Mouse (Mus musculus) neutrophil, adult 5-6 weeks (primary cell): ENCODE data around the gene Abhd10. TPM values are rescaled to one million over a fixed set of nuclear protein-coding genes. Genes with fewer than 3 reads are reported as not detected.

Source experiments
- ATAC-seq: fragments of 151-379, 151-347 bp; 2 replicates; pipeline ENCODE4 v1.8.0; 2017; ENCODE audit warnings: mild to moderate bottlenecking, moderate TSS enrichment; ENCODE audit not compliant: insufficient number of reproducible peaks, poor library complexity, low FRiP score, severe bottlenecking; ENCODE audit errors: extremely low read depth
- total RNA-seq: library from RNA; stranded (forward); fragments of 200-1000 nt; gene quantifications from 2 replicates; pipeline ENCODE4 v1.2.3, GENCODE M21; 2017

Abhd10 gene
- 21.4 and 21.6 TPM in 2 replicates for total RNA-seq

DNA sequence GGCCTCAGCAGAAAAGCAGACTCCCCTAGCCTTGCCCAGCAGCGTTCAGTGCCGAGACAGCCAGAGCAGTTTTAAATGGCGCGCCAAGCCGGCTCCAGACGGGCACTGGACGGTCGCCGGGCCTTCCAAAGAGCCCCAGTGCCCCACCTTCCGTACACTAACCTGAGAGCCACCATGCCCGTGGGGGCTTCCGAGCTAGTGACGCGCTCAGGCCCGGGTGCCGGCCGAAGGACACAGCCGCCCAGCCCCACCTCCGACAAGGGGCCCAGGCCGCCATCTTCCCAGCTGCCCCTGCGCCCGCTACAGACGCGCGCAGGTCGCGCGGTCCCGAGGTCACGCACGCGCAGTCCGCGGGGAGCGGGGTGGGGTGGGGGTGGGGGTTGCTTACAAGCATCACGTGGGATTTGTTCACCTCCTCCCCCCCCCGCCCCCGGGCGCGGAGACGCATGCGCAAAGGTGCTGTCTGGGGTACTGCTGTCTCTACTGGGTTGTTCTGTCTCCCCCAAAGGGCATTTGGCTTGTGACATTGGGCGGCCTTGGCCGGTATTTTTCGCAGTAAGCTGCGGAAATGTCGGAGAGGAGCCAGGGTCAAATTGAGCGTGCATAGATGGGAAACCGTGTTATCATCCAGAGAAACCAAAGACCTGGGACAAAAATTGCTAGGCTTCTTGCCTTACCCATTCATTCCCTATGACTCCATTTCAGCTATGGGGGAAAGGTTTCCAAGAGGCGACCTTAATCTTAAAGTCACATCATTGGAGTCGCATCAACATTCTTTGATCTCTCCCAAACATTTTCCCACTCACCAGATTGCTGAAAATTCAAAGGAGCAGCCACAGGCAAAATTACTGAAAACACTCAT lies at the start of gene Abhd10:
Gene Abhd10 (minus strand): TSS at position 341 of the 862 bp plus-strand sequence.
- ATAC-seq: peak; percentile 84

- no peak for ATAC-seq
Observed at GRCm38 (mm10) chr16:45791286-45791685, 48.5 kb upstream of the Abhd10 start.

DNA sequence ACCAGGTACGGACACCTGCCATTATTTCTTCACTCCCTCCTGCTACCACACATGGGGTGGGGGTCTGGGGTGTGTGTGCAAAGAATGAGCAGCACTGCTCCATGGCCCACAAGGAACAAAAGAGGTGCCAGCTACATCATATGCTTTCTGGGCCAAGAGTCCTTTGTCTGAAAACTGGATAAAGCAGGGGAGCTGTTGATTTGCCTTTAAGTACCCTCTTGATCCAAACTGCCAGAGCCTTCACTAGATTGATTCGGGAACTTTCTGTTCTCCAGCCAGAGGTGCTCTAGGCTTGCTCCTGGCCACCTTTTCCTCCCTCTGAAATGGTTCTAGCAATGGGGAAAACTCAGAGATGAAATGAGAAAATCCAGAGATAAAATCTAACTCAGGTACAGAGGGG lies 46.6 kb upstream of the Abhd10 start:
- no peak for ATAC-seq

DNA sequence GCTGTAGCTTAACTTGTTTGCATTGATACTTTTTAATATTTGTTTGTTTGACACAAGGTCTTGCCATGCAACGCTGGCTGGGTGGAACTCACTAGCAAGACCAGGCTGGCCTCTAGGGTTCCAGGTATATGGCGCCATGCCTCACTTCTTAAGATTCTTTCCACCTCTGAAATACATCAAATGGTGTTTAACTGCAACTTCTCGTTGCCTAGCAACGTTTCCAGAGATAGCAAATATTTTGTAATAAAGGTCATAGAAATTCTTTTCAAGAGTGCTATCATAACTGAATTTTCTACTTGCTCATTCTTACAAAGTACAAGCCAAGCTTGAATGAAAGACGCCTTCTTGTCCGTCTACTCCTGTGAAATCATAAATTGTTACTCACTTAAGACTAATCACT lies 44.9 kb upstream of the Abhd10 start:
- no peak for ATAC-seq

- ATAC-seq: peak; percentile 84
Observed at GRCm38 (mm10) chr16:45786639-45787038, 43.9 kb upstream of the Abhd10 start.

DNA sequence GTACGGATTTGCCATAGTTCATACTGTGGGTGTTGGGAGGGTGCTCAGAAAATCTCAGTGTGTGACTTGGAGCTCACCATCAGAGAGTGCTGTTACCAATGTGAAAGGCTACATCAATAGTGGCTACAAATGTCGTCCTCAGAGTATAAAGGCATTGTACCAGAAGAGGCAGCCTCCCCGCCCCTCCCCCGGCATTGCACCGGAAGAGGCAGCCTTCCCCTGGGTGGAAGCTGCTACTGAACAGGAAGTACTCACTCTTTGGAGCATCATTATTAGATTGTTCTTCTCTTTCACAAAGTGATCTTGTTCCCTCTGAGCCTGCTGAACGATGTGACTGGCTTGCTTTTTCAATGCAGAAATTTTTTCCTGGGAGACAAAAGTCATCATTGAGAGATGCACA lies 37.2 kb upstream of the Abhd10 start:
- no peak for ATAC-seq

DNA sequence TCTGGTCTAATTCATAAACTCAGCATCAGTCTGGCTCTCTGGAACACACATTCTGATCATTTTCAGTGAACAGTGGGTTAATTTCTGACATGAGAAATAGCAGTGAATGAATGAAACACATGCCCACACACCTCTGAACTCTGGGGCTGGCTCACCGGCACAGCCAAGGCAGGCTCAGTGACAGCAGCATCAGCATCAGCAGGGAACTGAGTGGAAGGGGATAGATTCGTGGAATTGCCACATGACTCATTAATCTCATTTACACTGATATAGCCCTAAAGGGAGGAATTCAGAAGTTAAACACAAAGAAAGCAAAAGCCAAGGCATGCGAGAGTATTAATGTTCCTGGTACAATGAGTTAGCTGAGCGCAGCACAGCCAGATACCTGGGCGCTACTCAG lies 32.1 kb upstream of the Abhd10 start:
- ATAC-seq: no peak

GRCm38 (mm10) chr16:45770914-45771313 lies 28.2 kb upstream of the Abhd10 start:
- no peak for ATAC-seq

GRCm38 (mm10) chr16:45767853-45768640 lies 25.3 kb upstream of the Abhd10 start:
- ATAC-seq: no peak

DNA sequence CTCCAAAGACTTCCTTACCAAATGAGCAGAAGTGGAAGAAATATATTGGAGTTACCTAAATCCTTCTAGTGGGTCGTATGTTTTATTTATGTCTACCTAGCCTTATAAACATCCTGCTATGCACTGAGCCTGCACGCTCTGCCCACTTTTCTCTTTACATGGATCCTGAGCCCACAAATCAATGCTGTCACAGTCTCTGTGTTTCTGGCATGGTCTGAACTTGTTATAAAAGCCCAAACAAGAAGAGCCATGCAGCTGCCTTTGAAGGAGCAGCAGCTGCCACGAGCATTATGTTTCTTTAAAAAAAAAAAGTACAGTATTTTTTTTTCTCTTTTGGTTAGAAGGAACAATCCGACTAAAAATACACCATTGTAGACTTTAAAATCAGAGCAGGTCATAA lies 24.7 kb upstream of the Abhd10 start:
- ATAC-seq: no peak

- ATAC-seq: no peak
Observed at GRCm38 (mm10) chr16:45765801-45766494, 23.2 kb upstream of the Abhd10 start.

DNA sequence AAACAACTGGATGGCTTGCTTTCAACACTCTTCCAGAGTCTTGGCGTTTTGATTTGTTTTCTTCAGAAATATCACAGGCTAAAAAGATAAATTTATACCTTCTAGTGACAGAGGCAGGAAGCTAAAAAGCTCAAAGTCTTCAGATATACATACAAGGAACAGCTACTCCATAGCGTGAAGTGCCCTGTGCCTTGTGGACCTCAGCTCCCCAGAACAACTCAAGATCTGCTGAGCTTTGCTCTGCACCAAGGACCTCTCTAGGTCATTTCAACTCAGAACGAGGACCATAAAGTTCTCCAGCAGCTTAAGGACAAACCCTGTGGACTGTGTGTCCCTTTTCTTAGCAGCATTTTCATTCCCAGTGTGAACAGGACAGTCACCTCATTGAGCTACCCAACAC lies 22.3 kb upstream of the Abhd10 start:
- ATAC-seq: no peak

- no peak for ATAC-seq
Observed at GRCm38 (mm10) chr16:45762859-45763505, 20.2 kb upstream of the Abhd10 start.

DNA sequence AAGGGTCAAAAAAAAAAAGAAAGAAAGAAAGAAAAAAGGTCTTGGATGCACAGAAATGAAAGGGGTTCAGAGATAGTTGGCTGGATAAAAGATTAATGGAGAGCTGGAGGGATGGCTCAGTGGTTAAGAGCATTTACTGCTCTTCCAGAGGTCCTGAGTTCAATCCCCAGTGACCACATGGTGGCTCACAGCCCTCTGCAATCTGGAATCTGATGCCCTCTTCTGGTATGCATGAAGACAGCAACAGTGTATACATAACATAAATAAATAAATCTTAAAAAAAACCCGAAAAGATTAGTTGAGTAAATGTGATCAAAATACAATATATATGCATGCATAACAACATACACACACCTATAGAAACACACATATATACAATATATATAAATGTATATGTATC lies 18.7 kb upstream of the Abhd10 start:
- no peak for ATAC-seq

GRCm38 (mm10) chr16:45758726-45759269 lies 16.0 kb upstream of the Abhd10 start:
- ATAC-seq: no peak

GRCm38 (mm10) chr16:45757421-45758078 lies 14.8 kb upstream of the Abhd10 start:
- ATAC-seq: no peak

GRCm38 (mm10) chr16:45756855-45757254 lies 14.1 kb upstream of the Abhd10 start:
- ATAC-seq: peak; percentile 82; the same call in 1 of the 2 replicates

DNA sequence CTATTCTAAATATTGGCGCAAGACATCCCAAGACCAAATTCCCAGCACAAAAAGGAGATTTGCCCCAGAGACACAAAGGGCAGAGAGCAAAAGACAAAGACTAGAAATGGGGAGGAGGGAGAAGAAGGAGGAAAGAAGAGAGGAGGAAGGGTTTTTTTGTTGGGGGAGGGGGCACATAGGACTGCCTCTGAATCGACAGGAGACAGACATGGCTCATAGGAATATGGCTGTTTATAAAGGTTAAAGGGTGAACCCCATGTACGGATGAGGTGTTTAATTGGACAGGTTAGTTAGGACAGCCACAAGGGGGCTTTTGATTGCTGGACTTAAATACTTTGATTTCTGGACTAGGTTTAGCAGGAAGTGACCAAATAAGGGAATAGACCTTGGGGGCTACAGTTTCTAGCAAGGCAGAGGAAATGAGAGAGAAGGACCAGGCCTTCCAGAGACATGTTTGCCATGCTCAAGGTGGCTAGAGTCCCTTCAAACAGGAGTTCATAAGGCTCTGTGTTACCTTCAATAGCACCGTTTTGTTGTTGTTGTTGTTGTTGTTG lies 913 bp upstream of the Abhd10 start:
- no peak for ATAC-seq
